Mouse (Mus musculus) forebrain, postnatal 0 days (tissue): ENCODE measurements around the gene Zfp948. TPM values are rescaled to one million over a fixed set of nuclear protein-coding genes. Genes with fewer than 3 reads are reported as not detected.

Source experiments
- polyA plus RNA-seq: library from polyadenylated mRNA; unstranded; fragments of >200 nt; fragmentation: Nextera tagmentation; extraction: Ambion mirVana; gene quantifications from 2 replicates; pipeline ENCODE4 v1.2.1, GENCODE M21; 2015
- total RNA-seq: library from RNA; depleted of rRNA; stranded (reverse); fragments of >200 nt; gene quantifications from 2 replicates; pipeline ENCODE4 v1.2.3, GENCODE M21; 2014; rRNA removed

The Zfp948 gene
- total and polyA plus RNA-seq, 2 experiments from 2014 or later = 15.5 to 21.8 TPM

Other genes starting within 250 kb of the Zfp948 start
- 5.1 and 5.2 TPM in 2 replicates for gene Zfp677, start 183.3 kb upstream of the Zfp948 start, total RNA-seq
- 1.1 and 2.1 TPM in 2 replicates for gene Zfp677, start 183.3 kb upstream of the Zfp948 start, polyA plus RNA-seq
- 3.1 and 4.2 TPM in 2 replicates for gene Zfp54, start 143.8 kb upstream of the Zfp948 start, total RNA-seq
- 1.3 and 3.0 TPM in 2 replicates for gene Zfp54, start 143.8 kb upstream of the Zfp948 start, polyA plus RNA-seq
- gene Zfp51, start 116.6 kb upstream of the Zfp948 start, total RNA-seq = 6.5 and 7.7 TPM in 2 replicates
- gene Zfp51, start 116.6 kb upstream of the Zfp948 start, polyA plus RNA-seq = 6.0 and 6.6 TPM in 2 replicates
- gene Zfp53, start 78.0 kb upstream of the Zfp948 start, total RNA-seq = 6.2 and 6.6 TPM in 2 replicates
- 8.0 and 11.3 TPM in 2 replicates for gene Zfp53, start 78.0 kb upstream of the Zfp948 start, polyA plus RNA-seq
- gene Zfp52, start 31.5 kb upstream of the Zfp948 start, total RNA-seq = 3.2 and 4.9 TPM in 2 replicates
- gene Zfp52, start 31.5 kb upstream of the Zfp948 start, polyA plus RNA-seq = 1.7 and 2.1 TPM in 2 replicates
- gene Zfp983, start 83.6 kb downstream of the Zfp948 start, total RNA-seq = 6.5 and 10.2 TPM in 2 replicates
- gene Zfp983, start 83.6 kb downstream of the Zfp948 start, polyA plus RNA-seq = 5.9 and 6.6 TPM in 2 replicates
- not detected in 2 replicates for gene Gm10226, start 124.9 kb downstream of the Zfp948 start, total RNA-seq
- 7.4 and 10.2 TPM in 2 replicates for gene Gm10226, start 124.9 kb downstream of the Zfp948 start, polyA plus RNA-seq
- gene Zfp760, start 140.7 kb downstream of the Zfp948 start, total RNA-seq = 10.5 and 12.1 TPM in 2 replicates
- gene Zfp760, start 140.7 kb downstream of the Zfp948 start, polyA plus RNA-seq = 5.5 and 6.3 TPM in 2 replicates
- 16.7 and 24.4 TPM in 2 replicates for gene Zfp229, start 163.8 kb downstream of the Zfp948 start, total RNA-seq
- gene Zfp229, start 163.8 kb downstream of the Zfp948 start, polyA plus RNA-seq = 3.4 and 5.2 TPM in 2 replicates